ENCODE assay signal across 21 mouse cellular contexts in the genomic region with DNA sequence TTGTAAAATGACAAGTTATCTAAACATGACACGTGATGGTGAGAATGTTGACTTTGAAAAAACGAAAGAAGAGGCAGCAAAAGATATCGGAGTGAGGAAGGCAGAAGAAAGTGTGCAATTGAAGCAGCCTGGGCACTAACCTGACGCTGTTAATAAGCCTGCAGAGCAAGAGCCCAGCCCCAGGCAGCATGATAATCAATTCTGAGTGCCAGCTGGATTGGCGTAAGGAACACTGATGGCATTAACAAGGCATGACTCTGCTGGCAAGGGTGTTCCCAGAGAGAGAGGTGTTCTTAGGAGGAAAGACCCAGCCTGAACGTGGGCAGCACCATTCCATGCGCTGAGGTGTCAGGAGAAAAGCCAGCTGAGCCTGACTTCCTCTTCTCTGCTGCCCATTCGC.
A peak's percentile ranks its signal among the peaks of the same experiment; 100 is the strongest.
DNase-seq lines count a peak whose midpoint lies in the region; ATAC-seq and TF ChIP-seq lines count a peak whose summit lies in the region.
"Had no signal": no experiment of that assay in that cellular context is flagged by ENCODE, and none has a peak within 500 bp of the region (broad histone marks: within the 10 kb centered on the region; RNA-seq: fewer than 3 reads in every experiment).

No protein-coding gene starts in this region.

- 56% methylated on average over 8 of the region's 8 CpGs for WGBS in hindbrain, postnatal 0 days
- WGBS in hindbrain, embryonic 10.5 days = 91% methylated on average over 8 of the region's 8 CpGs

- no peak overlapping the region for H3K4me3 ChIP-seq in hindbrain, postnatal 0 days (ENCODE audit: low read length)
- H3K4me3 ChIP-seq in hindbrain, embryonic 10.5 days = no peak overlapping the region
- H3K4me3 ChIP-seq: embryonic facial prominence, embryonic 13.5 days; forebrain, embryonic 12.5 days; heart, adult 2 months; heart, embryonic 13.5 days; hindbrain, embryonic 13.5 days had no signal

- ATAC-seq in hindbrain, postnatal 0 days = no peak
- ATAC-seq: CD4-positive, CD25-positive, alpha-beta regulatory T cell, adult 4 months; forebrain, embryonic 16.5 days had no signal

- no peak overlapping the region for H3K9ac ChIP-seq in hindbrain, postnatal 0 days (replicated peaks; ENCODE audit: low read length)
- H3K9ac ChIP-seq: embryonic facial prominence, embryonic 13.5 days; forebrain, embryonic 12.5 days; heart, embryonic 13.5 days; hindbrain, embryonic 13.5 days had no signal

- intact Hi-C loops in left cerebral cortex, postnatal 4 days (cut with DNase I) = no loop called here
- intact Hi-C loops in left cerebral cortex, postnatal 14 days (cut with DNase I) = no loop called here

- H3K36me3 ChIP-seq in hindbrain, postnatal 0 days (ENCODE audit: insufficient read depth, low read length) = no peaks in the 10 kb centered on the region
- H3K36me3 ChIP-seq in hindbrain, embryonic 10.5 days = no peaks in the 10 kb centered on the region
- H3K36me3 ChIP-seq: forebrain, embryonic 12.5 days; heart, embryonic 13.5 days; hindbrain, embryonic 13.5 days had no signal

- H3K27ac ChIP-seq in hindbrain, postnatal 0 days = no peak overlapping the region
- H3K27ac ChIP-seq in hindbrain, embryonic 10.5 days = no peak overlapping the region
- H3K27ac ChIP-seq: embryonic facial prominence, embryonic 13.5 days; forebrain, embryonic 12.5 days; heart, adult 2 months; heart, embryonic 13.5 days; hindbrain, embryonic 13.5 days had no signal

- H3K27me3 ChIP-seq in hindbrain, postnatal 0 days (ENCODE audit: insufficient read depth, low read length) = no peaks in the 10 kb centered on the region
- H3K27me3 ChIP-seq in hindbrain, embryonic 10.5 days (ENCODE audit: insufficient read depth, poor library complexity, severe bottlenecking) = no peaks in the 10 kb centered on the region
- H3K27me3 ChIP-seq: embryonic facial prominence, embryonic 13.5 days; forebrain, embryonic 12.5 days; heart, embryonic 13.5 days; hindbrain, embryonic 13.5 days had no signal

- no peak overlapping the region for H3K4me2 ChIP-seq in hindbrain, postnatal 0 days (ENCODE audit: low read depth, low read length)
- H3K4me2 ChIP-seq: embryonic facial prominence, embryonic 13.5 days; forebrain, embryonic 12.5 days; heart, embryonic 13.5 days; hindbrain, embryonic 13.5 days had no signal

- peak; percentile 35 to 37 for DNase-seq in cerebellum, postnatal 10 days
- DNase-seq in cerebellum, adult 9-11 months = no peak
- DNase-seq in hindbrain, postnatal 0 days (ENCODE audit: low spot score) = peak; percentile 22
- no peak for DNase-seq in hindbrain, embryonic 10.5 days (ENCODE audit: low spot score)
- DNase-seq in left cerebral cortex, postnatal 4 days = peak; percentile 5
- no peak for DNase-seq in left cerebral cortex, postnatal 14 days (ENCODE audit: low spot score in 2 of 2)
- peak; percentile 40 for DNase-seq in brain, adult 2 months (ENCODE audit: low read depth, low spot score)
- DNase-seq: adrenal gland, postnatal 10 days; B cell, adult 2 months; cerebellum, adult 18-20 months; cerebellum, postnatal 36 days; gastrocnemius, postnatal 10 days; heart, adult 2 months; heart, postnatal 4 days had no signal

- no peaks in the 10 kb centered on the region for H3K4me1 ChIP-seq in hindbrain, postnatal 0 days (ENCODE audit: insufficient read depth, low read length)
- peaks cover 12% of the 10 kb centered on the region; the same call in 1 of the 2 replicates for H3K4me1 ChIP-seq in hindbrain, embryonic 10.5 days (replicated peaks)
- H3K4me1 ChIP-seq: forebrain, embryonic 12.5 days; heart, embryonic 13.5 days had no signal

- no peaks in the 10 kb centered on the region for H3K9me3 ChIP-seq in hindbrain, postnatal 0 days (ENCODE audit: low read length)
- H3K9me3 ChIP-seq in hindbrain, embryonic 10.5 days = no peaks in the 10 kb centered on the region
- H3K9me3 ChIP-seq: embryonic facial prominence, embryonic 13.5 days; forebrain, embryonic 12.5 days; G1E; heart, embryonic 13.5 days; hindbrain, embryonic 13.5 days had no signal

- TF ChIP-seq CTCF in hindbrain, postnatal 0 days (IDR thresholded peaks at IDR 0.05; ENCODE audit: low read depth) = no peak

Comparison
In these comparisons a context has a peak if more than half of its experiments do, and no peak if none do; other contexts are left out.
1. DNase-seq: peak in cerebellum, postnatal 10 days (2 of 2), hindbrain, postnatal 0 days (single experiment), left cerebral cortex, postnatal 4 days (single experiment) and brain, adult 2 months (single experiment); none in cerebellum, adult 9-11 months (single experiment), hindbrain, embryonic 10.5 days (single experiment) and left cerebral cortex, postnatal 14 days (0 of 2).